Mouse (Mus musculus) c-Kit-positive CD71-positive TER-119-positive erythroid progenitor cells, embryonic 14.5 days (primary cell): ENCODE results near the gene Olfr633.
A peak's percentile ranks its signal among the peaks of the same experiment; 100 is the strongest.
"Not testable (repeated sequence)": the region's sequence is repeated elsewhere in the genome, so short reads cannot be mapped to it uniquely, and the experiment has no call there.

Source experiments
- DNase-seq: peaks from one replicate; pipeline ENCODE4 v3.0.0-alpha.2; 2013; ENCODE audit warnings: low spot score

Olfr633 gene

DNA sequence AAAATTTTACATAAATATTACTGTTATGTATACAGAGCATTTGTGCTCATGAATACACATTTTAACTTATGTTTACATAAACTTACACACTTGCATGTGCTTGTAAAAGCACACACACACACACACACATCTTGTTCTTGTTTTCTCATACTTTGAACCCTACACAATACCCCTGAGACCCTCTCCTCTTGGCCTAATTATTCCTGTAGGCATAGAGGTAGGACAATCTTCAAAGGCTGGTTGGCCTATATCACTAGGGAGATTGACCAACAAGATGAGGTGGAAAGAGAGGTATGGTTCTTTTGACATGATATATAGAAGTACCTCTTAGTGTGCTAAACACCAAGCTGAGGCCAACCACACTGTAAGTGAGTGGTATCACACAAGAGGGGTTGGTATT lies at the start of gene Olfr633:
Olfr633 (plus strand) TSS at position 301 of the 400 bp plus-strand sequence.
- DNase-seq: no peak

- no peak for DNase-seq
Measured at GRCm38 (mm10) chr7:103903187-103903586, 41.0 kb upstream of the Olfr633 start, which contains the start of gene Olfr65. Olfr65 (plus strand) TSS chr7:103903487.

DNA sequence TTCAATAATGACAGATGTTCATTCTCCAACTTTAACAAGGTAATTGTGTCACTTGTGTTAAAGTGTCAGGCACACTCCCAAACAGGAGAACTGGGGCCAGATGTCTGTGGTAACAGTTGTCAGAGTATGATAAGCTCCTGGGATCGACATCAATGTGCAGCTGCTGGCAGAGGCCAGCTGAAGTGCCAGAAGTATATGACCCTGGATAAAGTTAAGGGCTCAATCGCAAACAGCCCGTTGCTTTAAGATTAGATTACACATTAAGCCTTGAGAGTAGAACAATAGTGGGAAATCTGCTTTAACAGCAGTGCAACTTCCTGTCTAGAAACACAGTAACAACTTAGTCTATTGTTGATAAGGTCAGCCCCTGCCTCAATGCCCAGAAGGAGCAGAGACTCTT lies 34.2 kb upstream of the Olfr633 start:
- DNase-seq: peak; percentile 89

GRCm38 (mm10) chr7:103912969-103913511 lies 31.2 kb upstream of the Olfr633 start:
- peak; percentile 83 for DNase-seq

- DNase-seq: peak; percentile 54
Measured at GRCm38 (mm10) chr7:103915338-103915737, 28.9 kb upstream of the Olfr633 start.

DNA sequence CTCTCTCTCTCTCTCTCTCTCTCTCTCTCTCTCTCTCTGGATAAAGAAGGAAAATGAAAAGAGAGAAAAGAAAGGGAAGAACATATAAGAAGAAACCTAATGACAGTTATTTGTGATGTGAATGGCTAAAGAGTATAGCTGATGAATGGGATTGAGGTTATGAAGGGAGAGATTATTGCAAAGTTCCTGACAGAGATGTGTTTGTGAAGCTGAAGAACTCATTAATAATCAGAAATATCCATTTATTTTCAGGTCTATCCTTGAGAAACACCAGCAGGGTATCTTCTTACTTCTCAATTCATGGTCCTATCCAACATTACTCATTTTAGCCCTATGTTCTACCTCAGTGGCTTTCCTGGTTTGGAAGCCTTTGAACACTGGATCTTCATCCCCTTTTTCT lies 15.7 kb upstream of the Olfr633 start, which contains the start of gene Olfr631:
Olfr631 (plus strand) TSS at position 301 of the 400 bp plus-strand sequence.
- DNase-seq: no peak

DNA sequence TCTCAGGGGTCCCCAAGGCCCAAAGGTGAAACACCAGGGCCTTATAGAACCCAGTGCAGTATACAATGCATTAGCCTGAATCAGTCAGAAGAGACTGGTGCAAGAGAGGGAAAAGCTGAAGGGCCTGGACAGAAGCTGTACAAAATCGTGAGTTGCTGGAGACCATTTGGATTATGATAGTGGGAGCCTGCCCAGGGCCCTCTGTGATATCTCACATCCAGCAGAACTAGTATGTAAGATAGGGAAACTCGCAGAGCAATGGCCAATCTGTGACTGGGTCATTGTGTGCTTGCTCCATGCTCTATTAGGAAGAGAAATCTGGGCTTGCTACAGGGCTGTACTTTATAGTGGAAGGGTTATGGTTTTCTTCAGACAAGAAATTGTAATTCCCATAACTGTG lies 10.0 kb upstream of the Olfr633 start, which contains the start of gene Olfr632:
Olfr632 (plus strand) TSS at position 84 of the 400 bp plus-strand sequence.
- no peak for DNase-seq

DNA sequence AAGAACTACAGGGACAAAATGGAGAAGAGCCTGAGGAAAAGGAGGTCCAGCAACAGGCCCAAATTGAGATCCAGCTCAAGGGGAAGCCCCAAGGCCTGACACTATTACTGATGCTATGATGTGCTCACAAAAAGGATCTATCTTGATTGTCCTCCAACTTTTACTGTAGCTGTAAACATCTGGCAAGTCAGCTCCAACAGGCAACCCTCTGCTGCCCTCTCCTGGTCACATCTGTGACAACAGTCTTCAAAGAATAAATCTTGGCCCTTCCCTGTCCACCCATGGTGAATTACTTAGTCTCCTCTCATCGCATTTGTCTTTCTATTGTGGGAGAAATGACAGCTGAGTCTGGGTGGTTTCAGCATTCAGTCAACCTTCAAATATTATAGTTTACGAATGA lies 1.5 kb upstream of the Olfr633 start:
- peak; percentile 77 for DNase-seq

- not testable (repeated sequence) for DNase-seq
Measured at GRCm38 (mm10) chr7:103966873-103967272, 22.6 kb downstream of the Olfr633 start.

DNA sequence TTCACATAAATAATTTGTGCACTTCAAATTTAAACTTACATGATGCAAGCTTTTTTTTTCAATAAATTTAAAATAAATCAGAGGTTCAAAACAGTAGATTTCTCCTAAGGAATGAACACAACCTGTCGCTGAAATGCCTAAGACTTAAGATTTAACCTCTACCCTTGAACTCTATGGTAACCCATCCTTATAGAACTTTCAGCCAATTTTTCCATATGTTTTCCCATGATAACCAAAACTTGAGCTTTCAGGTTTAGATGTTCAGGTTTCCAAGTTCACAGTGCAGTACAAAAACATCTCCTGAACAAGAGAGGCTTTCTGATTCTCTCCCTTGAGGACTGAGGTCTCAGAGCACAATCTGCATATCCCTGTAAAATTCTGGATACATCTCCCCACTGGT lies 26.6 kb downstream of the Olfr633 start, which contains the start of gene Olfr635:
Olfr635 (plus strand) TSS at position 301 of the 400 bp plus-strand sequence.
- DNase-seq: no peak

DNA sequence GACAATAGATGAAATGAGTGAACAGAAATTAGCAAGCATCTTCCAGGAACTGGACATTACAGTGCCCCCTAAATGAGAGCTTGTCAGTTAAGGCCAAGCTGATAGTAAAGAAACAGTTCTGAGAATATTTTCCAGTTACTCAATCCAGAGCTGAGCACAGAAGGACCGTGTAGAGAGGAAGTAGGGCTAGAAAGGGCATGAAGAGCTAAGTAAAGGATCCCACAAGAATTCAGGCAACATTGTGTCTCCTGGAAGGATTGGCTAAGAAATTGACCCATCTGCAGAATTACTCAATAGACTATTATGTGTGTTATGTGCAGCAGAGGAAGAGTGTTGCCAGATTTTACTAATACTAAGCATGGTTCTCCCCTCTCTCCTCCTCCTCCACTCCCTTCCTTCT lies 27.5 kb downstream of the Olfr633 start:
- DNase-seq: no peak

GRCm38 (mm10) chr7:103998446-103998845 lies 54.2 kb downstream of the Olfr633 start, which contains the start of gene Olfr638:
Olfr638 (plus strand) TSS chr7:103998746.
- no peak for DNase-seq
